Mouse (Mus musculus) liver, embryonic 14.5 days (tissue): ENCODE measurements at regions not wholly inside any gene's neighbourhood (a gene's known extent, or its start where the extent isn't known, plus 50 kb on each side); places are given as distances from the start of the nearest gene placed in this dataset.

ENCODE experiments used
- CTCF ChIP-seq: IDR thresholded peaks from 2 replicates; pipeline ENCODE4 v1.5.1; 2016; ENCODE audit warnings: antibody characterized with exemption, low read depth, control low read depth
- EP300 ChIP-seq: IDR thresholded peaks from 2 replicates; pipeline ENCODE4 v1.6.1; 2016; ENCODE audit warnings: antibody characterized with exemption, low read depth

DNA sequence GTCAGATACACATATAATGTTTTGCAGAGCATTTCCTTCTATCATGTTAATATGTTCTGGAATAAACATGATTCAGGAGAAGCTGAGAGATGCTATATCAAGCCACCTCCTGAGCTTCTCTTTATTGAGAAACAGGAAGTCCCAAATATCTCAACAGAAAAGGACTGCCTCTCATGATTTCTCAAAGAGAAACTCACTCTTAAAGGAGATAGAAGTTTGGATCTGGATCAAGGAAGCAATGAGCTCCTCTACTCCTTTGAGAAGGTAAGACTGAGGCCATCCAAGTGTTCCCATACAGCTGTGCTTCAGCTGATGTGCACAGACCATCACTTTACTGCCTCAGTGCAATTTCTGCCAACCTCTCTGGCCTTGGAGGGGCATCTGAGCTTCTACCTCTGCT, 213.9 kb upstream of the Hnrnpa3 start:
- no peak for TF ChIP-seq CTCF
- no peak for TF ChIP-seq EP300
